Mouse (Mus musculus) stomach, postnatal 0 days (tissue): ENCODE measurements around the gene Epha6. TPM values are rescaled to one million over a fixed set of nuclear protein-coding genes. Genes with fewer than 3 reads are reported as not detected.

ENCODE experiments used
- ATAC-seq: fragments of 200-750 bp; cut with Nextera tagmentation; 2 replicates; pipeline ENCODE4 v1.8.0; 2017; ENCODE audit not compliant: low FRiP score, low TSS enrichment
- DNase-seq: peaks from one replicate; pipeline ENCODE4 v3.0.0-alpha.2; 2016; ENCODE audit warnings: low spot score
- H3K27ac ChIP-seq: fragments of 300-500 bp; sonication (generic); replicated peaks from 2 replicates; pipeline ENCODE4 v1.5.1; 2014; ENCODE audit warnings: mild to moderate bottlenecking, control low read depth
- H3K27me3 ChIP-seq: fragments of 300-500 bp; sonication (generic); 2 replicates; pipeline ENCODE4 v1.6.1; 2014; ENCODE audit warnings: low read length; ENCODE audit not compliant: control insufficient read depth, insufficient read depth
- H3K36me3 ChIP-seq: fragments of 300-500 bp; sonication (generic); 2 replicates; pipeline ENCODE4 v1.6.1; 2014; ENCODE audit warnings: low read length, mixed read lengths; ENCODE audit not compliant: control insufficient read depth, insufficient read depth
- H3K4me1 ChIP-seq: fragments of 300-500 bp; sonication (generic); replicated peaks from 2 replicates; pipeline ENCODE4 v1.6.1; 2014; ENCODE audit warnings: antibody characterized with exemption; ENCODE audit not compliant: control insufficient read depth, insufficient read depth
- H3K4me2 ChIP-seq: fragments of 300-500 bp; sonication (generic); replicated peaks from 2 replicates; pipeline ENCODE4 v1.6.1; 2014; ENCODE audit warnings: low read depth, mild to moderate bottlenecking, control low read depth, moderate library complexity
- H3K4me3 ChIP-seq: fragments of 300-500 bp; sonication (generic); 2 replicates; pipeline ENCODE4 v1.5.1; 2014; ENCODE audit warnings: low read depth, low read length, control low read depth
- H3K9ac ChIP-seq: fragments of 300-500 bp; sonication (generic); 2 replicates; pipeline ENCODE4 v1.6.1; 2014; ENCODE audit warnings: mild to moderate bottlenecking, low read length, control low read depth, mixed read lengths
- H3K9me3 ChIP-seq: fragments of 300-500 bp; sonication (generic); 2 replicates; pipeline ENCODE4 v1.6.1; 2016; ENCODE audit warnings: low read length; ENCODE audit not compliant: control insufficient read depth
- CTCF ChIP-seq: IDR thresholded peaks from 2 replicates; pipeline ENCODE4 v1.5.1; 2016; ENCODE audit warnings: antibody characterized with exemption, low read depth, mild to moderate bottlenecking, moderate library complexity
- EP300 ChIP-seq: optimal IDR thresholded peaks from 2 replicates; pipeline ENCODE3; 2016; ENCODE audit warnings: antibody characterized with exemption
- WGBS: fragments of 180-500 bp; shearing (Covaris S2); extraction: QIAGEN DNeasy Blood & Tissue Kit; methylation state at CpG from one replicate; pipeline ENCODE4 v1.1.7; 2014; 5-methylcytosine and 5-hydroxymethylcytosine counted together
- microRNA-seq: library from miRNA; unstranded; fragments of <30 nt; microRNA quantifications from one replicate; pipeline ENCODE4, GENCODE M21; 2016
- polyA plus RNA-seq: library from polyadenylated mRNA; unstranded; fragments of >200 nt; fragmentation: Nextera tagmentation; extraction: Ambion mirVana; gene quantifications from 2 replicates; pipeline ENCODE4 v1.2.1, GENCODE M21; 2015

Gene Epha6
- polyA plus RNA-seq, 1 experiment from 2014 or later: 0.08 TPM

- Histone ChIP-seq H3K4me3 (no peak overlapping the region), H3K9me3 (no peaks in the 10 kb centered on the region), H3K27ac (no peak overlapping the region), H3K4me1 (no peaks in the 10 kb centered on the region), H3K27me3 (no peaks in the 10 kb centered on the region), H3K36me3 (no peaks in the 10 kb centered on the region), H3K4me2 (no peak overlapping the region), H3K9ac (no peak overlapping the region)
- TF ChIP-seq CTCF: no peak
- no peak for TF ChIP-seq EP300
- ATAC-seq (no peak), DNase-seq (no peak)
- WGBS: 76% methylated on average over 3 of the region's 3 CpGs
Measured at GRCm38 (mm10) chr16:59615675-59616074, 989.7 kb downstream of the Epha6 start.

DNA sequence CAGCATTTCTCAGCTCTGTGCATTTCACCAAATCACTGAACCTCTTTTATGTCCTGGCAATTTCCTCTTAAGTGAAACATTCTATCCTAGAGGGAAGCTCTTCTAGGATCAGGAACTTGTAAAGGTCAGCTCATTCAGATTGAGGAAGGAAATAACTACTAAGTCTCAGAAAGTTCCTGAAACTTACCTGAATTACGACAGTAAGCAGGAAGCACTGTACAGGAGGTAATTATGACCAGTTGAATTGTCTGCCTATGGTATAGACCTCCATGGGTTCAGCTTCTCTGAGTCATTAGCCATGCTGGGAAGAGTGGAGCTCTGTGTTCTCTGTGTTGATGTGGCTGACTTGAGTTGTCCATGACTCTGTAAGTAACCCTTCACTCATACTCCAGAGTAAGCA is 994.6 kb downstream of the Epha6 start:
- ATAC-seq: no peak
- no peaks in the 10 kb centered on the region for H3K27me3 ChIP-seq
- no peak for DNase-seq

GRCm38 (mm10) chr16:59604078-59604781 is 1001.1 kb downstream of the Epha6 start:
- 59% methylated on average over 15 of the region's 15 CpGs for WGBS
- Histone ChIP-seq H3K27ac (no peak overlapping the region), H3K9ac (no peak overlapping the region), H3K9me3 (no peaks in the 10 kb centered on the region), H3K4me3 (no peak overlapping the region), H3K27me3 (no peaks in the 10 kb centered on the region), H3K4me1 (no peaks in the 10 kb centered on the region), H3K36me3 (no peaks in the 10 kb centered on the region), H3K4me2 (no peak overlapping the region)
- ATAC-seq (no peak), DNase-seq (no peak)
- TF ChIP-seq CTCF (no peak), EP300 (no peak)

More for the DNA sequence above, 994.6 kb downstream of the Epha6 start:
- Histone ChIP-seq H3K4me2 (no peak overlapping the region), H3K4me1 (no peaks in the 10 kb centered on the region), H3K36me3 (no peaks in the 10 kb centered on the region), H3K9ac (no peak overlapping the region), H3K4me3 (no peak overlapping the region), H3K9me3 (no peaks in the 10 kb centered on the region), H3K27ac (no peak overlapping the region)
- 79% methylated on average over 1 of the region's 1 CpGs for WGBS
- TF ChIP-seq CTCF (no peak), EP300 (no peak)

Small RNA genes within 50 kb of the gene (microRNA-seq; reads per million reads assigned to microRNA genes)
- not detected for gene Gm24755
